Mouse (Mus musculus) ovary, postnatal 10 days (tissue): ENCODE data around the gene Bcas2.
"Not testable (repeated sequence)": the region's sequence is repeated elsewhere in the genome, so short reads cannot be mapped to it uniquely, and the experiment has no call there.

Source experiments
- DNase-seq: peaks from one replicate; pipeline ENCODE4 v3.0.0; 2022; ENCODE audit warnings: low spot score

The Bcas2 gene

GRCm38 (mm10) chr3:103159232-103159900, 12.1 kb upstream of the Bcas2 start:
- no peak for DNase-seq

DNA sequence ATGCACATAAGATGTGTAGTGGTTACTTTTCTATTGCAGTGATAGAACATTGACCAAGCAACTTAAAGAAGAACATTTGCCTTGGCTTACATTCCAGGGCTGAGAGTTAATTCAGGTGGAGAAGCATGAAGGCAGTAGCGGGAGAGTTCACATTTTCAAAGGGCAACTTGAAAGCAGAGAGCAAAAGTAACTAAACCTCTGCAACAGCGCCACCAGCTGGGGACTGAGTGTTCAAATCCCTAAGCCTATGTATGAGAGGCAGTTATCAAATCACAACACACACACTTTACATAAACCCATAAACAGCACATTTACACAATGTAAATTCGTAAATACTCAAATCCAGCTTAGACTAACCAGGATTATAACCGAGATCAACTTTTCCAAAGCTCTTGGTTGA, 1.7 kb upstream of the Bcas2 start:
- DNase-seq: peak; percentile 47

DNA sequence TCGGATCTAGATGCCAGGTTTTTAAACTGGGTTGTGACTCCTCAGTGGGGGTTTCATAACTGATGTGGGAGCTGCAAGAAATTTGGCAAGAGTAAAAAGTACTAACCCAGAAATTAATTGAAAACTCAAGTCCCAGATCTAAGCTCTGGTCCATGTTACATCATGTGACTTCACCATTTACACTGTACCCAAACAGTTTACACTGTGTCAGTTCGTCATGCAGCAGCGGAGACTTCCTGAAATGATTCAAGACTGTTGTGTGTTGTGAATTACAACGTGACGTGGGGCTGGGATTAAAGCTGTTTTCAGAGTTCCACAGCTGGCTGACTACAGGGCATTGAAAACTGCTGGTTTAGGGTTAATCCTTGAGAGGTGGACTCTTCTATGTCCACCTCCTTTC, 1.2 kb downstream of the Bcas2 start:
- no peak for DNase-seq

GRCm38 (mm10) chr3:103176740-103177139, 5.3 kb downstream of the Bcas2 start:
- no peak for DNase-seq

- no peak for DNase-seq
These were observed 8.1 kb downstream of the Bcas2 start for GRCm38 (mm10) chr3:103179527-103179926.

DNA sequence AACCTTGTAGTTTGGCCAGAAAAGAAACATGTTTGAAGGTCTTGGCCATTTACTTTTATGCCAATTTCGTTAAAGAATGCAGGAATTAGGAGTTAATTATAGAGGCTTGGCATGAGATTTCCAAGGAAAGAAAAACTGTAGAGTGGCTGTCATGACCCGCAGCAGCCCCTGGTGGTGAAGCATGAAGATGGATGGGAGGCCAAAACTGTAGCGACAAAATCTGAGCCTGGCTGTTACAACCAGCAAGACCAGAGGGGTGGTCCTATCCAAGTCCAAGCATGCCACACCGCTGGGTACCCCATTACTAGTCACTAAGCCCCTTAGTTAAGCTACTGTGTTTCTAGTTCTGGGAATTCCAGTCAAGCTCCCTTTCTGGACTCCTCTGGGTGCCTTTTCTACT, 9.7 kb downstream of the Bcas2 start:
- DNase-seq: no peak

- DNase-seq: no peak
These were observed 11.4 kb downstream of the Bcas2 start for GRCm38 (mm10) chr3:103182821-103183220.

DNA sequence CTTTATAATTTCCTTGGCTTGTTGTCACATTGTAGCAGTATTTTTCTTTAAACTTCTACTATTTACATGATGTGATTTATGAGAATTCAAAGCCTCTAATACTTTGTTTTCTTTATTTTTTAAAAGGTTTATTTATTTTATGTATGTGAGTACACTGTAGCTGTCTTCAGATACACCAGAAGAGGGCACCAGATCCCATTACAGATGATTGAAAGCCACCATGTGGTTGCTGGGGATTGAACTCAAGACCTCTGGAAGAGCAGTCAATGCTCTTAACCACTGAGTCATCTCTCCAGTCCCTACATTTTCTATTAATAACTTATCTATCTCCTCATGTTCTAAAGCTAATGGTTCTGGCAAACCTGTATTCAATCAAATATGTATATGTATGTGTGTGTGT, 13.0 kb downstream of the Bcas2 start:
- not testable (repeated sequence) for DNase-seq

- DNase-seq: no peak
These were observed 17.0 kb downstream of the Bcas2 start for GRCm38 (mm10) chr3:103188451-103188850.

DNA sequence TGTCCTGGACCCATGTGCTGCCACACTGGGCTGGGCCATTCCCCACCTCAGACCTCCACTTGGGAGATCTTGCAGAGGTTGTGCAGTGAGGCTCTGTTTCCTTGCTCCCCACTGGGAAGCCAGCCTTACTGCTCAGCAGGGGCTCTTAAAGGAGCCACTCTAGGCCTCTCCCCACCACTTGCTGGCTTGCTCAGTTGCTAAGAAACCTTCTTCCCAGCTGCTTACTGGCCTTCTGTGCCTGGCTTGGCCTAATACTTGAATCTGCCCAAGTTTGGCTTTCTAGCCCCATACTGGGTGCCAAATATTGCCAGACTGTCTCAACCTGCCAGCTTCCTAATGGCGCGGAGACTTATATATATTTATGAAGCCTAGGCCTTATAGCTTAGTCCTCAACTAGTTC, 17.4 kb downstream of the Bcas2 start:
- no peak for DNase-seq

DNA sequence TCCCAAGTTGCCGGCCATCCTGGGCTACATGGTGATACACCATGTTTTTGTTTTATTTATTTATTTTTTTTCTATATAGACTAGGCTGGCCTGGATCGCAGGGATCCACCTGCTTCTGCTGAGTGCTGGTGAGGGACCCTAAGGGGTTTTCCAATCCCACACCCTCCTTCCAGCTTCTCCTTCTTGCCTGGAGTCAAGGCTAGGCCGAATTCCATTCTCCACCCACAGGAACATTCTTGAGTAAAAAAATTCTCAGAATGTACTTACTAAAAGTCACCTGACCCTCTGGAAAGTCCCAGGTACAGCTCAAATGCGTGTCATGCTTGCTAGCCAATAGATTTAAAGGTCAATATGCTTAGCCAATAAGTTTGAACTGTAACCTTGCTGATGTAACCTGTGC, 20.7 kb downstream of the Bcas2 start:
- DNase-seq: no peak

GRCm38 (mm10) chr3:103193186-103193585, 21.7 kb downstream of the Bcas2 start:
- DNase-seq: no peak

- DNase-seq: no peak
These were observed 24.9 kb downstream of the Bcas2 start for GRCm38 (mm10) chr3:103196320-103196823.

GRCm38 (mm10) chr3:103199386-103199785, 27.9 kb downstream of the Bcas2 start:
- no peak for DNase-seq

GRCm38 (mm10) chr3:103201105-103201504, 29.6 kb downstream of the Bcas2 start:
- DNase-seq: not testable (repeated sequence)

DNA sequence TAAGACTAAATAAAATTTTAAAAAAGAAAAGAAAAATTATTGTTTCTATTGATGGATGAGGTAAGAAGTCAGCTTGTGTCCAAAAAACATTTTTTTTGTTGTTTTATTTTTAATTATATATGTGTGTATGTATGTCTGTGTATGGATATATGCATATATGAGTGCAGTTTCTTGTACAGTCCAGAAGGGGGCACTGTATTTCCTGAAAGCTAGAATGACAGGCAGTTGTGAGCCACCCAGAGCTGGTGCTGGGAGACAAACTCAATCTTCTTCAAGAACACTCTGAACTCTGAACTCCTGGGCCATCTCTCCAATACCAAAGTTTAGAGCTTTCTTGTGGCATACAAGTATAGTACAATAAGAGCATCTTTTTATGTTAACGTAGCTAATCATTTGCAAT, 32.1 kb downstream of the Bcas2 start:
- no peak for DNase-seq

- DNase-seq: no peak
These were observed 33.0 kb downstream of the Bcas2 start for GRCm38 (mm10) chr3:103204445-103204844.

GRCm38 (mm10) chr3:103206393-103206792, 34.9 kb downstream of the Bcas2 start:
- no peak for DNase-seq

DNA sequence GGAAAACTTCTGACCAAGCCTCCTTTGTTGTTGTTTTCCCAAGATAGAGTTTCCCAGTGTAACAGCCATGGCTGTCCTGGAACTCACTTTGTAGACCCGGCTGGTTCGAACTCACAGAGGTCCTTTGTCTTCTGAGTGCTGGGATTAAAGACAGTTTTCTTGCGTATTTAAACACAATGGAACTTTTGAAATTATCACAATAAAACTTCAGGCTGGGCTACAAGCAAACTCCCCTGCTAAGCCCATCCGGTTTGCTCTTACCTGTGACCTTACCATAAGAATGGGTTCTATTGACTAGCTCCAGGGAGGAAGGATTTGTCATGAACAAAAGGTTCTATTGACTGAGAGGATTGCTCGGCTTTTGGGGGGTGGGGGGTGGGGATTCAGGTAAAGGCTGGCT, 36.3 kb downstream of the Bcas2 start:
- DNase-seq: no peak

GRCm38 (mm10) chr3:103208237-103208636, 36.8 kb downstream of the Bcas2 start:
- no peak for DNase-seq

DNA sequence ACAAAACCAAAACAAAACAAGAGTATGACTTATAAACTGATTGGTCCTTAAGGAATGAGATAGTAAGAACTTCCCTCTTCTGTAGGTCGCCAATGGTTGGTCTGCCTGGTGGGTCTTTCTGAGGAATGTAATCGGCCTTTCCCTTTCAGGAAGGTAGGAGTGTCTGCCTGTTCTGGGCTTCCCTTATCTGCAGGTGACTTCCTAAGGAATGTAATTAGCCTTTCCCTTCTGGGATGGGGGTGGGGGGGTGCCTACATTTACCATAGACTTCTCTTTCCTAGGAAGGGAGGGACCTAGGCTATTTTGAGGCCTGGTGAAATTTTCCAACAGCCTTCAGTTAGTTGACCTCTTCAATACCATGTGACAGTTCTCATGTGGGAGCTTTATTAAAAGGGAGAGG, 39.6 kb downstream of the Bcas2 start:
- DNase-seq: no peak

- no peak for DNase-seq
These were observed 40.7 kb downstream of the Bcas2 start for GRCm38 (mm10) chr3:103212142-103212541.

DNA sequence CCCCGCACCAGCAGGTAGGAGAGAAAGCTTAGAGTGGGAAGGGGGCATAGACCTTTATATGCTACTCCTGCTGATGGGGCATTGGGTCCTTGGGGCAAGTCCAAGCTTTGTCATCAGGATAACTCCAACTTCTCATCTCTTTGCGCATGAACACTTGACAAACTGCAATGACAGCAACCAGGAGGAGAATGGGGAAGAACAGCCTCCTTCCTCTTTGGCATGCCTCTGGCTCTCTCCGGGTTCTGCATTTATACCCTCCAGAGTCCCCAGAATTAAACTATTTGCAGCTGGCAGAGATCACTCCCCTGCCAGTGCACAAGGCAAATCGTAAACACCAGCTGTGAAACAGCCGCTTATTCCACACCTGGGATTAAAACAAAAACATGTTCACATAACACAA, 42.1 kb downstream of the Bcas2 start:
- no peak for DNase-seq

GRCm38 (mm10) chr3:103214593-103215285, 43.3 kb downstream of the Bcas2 start:
- no peak for DNase-seq
